Mouse (Mus musculus) kidney, adult 2 months (tissue): ENCODE measurements around the gene Bsg.

ENCODE experiments used
- CTCF ChIP-seq: fragments of 200-500 bp; conservative IDR thresholded peaks from 2 replicates; pipeline ENCODE4 v1.5.1; 2011; ENCODE audit warnings: low read depth, mild to moderate bottlenecking, control low read depth, low read length, moderate library complexity, mixed read lengths; ENCODE audit not compliant: insufficient read depth, insufficient read length
- POLR2A ChIP-seq: fragments of 200-500 bp; IDR thresholded peaks from one replicate; pipeline ENCODE4 v1.6.1; 2011; ENCODE audit warnings: low read depth, low read length, control low read depth

DNA sequence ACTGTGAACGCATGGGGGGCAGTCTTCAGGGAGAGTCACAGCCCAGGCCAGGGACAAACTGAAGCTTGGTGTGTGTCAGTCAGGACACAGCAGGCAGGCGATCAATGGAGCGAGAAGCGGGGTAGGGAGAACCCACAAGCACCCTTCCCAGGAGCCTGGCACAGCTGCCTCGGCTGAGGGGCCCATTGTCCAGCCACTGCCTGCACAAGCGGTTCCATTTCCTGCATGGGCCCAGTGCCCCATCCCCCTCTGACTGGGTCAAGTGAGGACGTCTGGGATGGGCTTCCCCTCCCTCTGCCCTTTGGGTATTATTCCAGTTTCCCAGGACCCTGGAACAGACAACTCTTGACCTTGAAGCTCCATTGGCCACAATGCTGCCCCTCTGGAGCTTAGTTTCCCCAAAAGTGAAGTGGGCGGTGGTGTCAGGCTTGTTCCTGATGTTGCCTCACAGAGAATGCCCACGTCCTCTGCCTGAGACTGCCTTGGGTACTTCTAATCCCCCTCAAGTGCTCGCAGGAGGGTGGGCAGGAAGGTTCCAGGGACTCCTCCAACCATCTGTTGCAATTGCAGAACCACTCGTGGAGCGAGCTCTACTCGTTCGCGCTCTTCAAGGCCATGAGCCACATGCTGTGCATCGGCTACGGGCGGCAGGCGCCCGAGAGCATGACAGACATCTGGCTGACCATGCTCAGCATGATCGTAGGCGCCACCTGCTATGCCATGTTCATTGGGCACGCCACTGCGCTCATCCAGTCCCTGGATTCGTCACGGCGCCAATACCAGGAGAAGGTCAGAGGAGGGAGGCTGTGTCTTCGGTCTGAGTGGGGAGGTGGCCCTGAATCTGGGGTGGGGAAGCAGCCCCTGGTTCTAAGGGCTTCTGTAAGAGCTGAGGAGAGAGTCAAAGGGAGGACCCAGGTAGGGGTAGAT lies 24.3 kb downstream of the Bsg start:
- TF ChIP-seq CTCF (no peak), POLR2A (no peak)
